Mouse (Mus musculus): Measurements from ENCODE around the gene Zfp462. TPM values are rescaled to one million over a fixed set of nuclear protein-coding genes. Genes with fewer than 3 reads are reported as not detected.

Gene Zfp462
- polyA plus RNA-seq, 1 experiment from 2014 or later, result 2.0 TPM

- WGBS, result 78% methylated on average over 3 of the region's 3 CpGs
- DNase-seq (ENCODE audit: low spot score), result no peak
Measured at GRCm38 (mm10) chr4:55088153-55088552, 143.3 kb downstream of the Zfp462 start.

GRCm38 (mm10) chr4:55088922-55089321 is 144.1 kb downstream of the Zfp462 start:
- no peak overlapping the region for H3K27ac ChIP-seq (ENCODE audit: low read depth, low read length)
- no peak for ATAC-seq (replicated peaks; ENCODE audit: low FRiP score)
- no peak for DNase-seq (ENCODE audit: low spot score)
- H3K4me1 ChIP-seq (replicated peaks; ENCODE audit: control insufficient read depth, insufficient read depth, low read length), result no peaks in the 10 kb centered on the region
- no peak overlapping the region for H3K4me3 ChIP-seq (ENCODE audit: low read depth, low read length)
- H3K4me2 ChIP-seq, result no peak overlapping the region
- no peaks in the 10 kb centered on the region for H3K9me3 ChIP-seq (ENCODE audit: control insufficient read depth, low read length)
- no peaks in the 10 kb centered on the region for H3K36me3 ChIP-seq (ENCODE audit: control insufficient read depth, insufficient read depth, low read length)
- H3K9ac ChIP-seq (ENCODE audit: low read depth, low read length), result no peak overlapping the region
- 67% methylated on average over 6 of the region's 6 CpGs for WGBS
- H3K27me3 ChIP-seq (replicated peaks; ENCODE audit: control insufficient read depth, insufficient read depth, low read length), result no peaks in the 10 kb centered on the region

More at GRCm38 (mm10) chr4:55088153-55088552, 143.3 kb downstream of the Zfp462 start:
- H3K4me1 ChIP-seq (replicated peaks; ENCODE audit: control insufficient read depth, insufficient read depth, low read length), result no peaks in the 10 kb centered on the region
- H3K27me3 ChIP-seq (replicated peaks; ENCODE audit: control insufficient read depth, insufficient read depth, low read length), result no peaks in the 10 kb centered on the region
- no peak overlapping the region for H3K27ac ChIP-seq (ENCODE audit: low read depth, low read length)
- no peaks in the 10 kb centered on the region for H3K36me3 ChIP-seq (ENCODE audit: control insufficient read depth, insufficient read depth, low read length)
- H3K9me3 ChIP-seq (ENCODE audit: control insufficient read depth, low read length), result no peaks in the 10 kb centered on the region
- no peak overlapping the region for H3K4me2 ChIP-seq
- H3K4me3 ChIP-seq (ENCODE audit: low read depth, low read length), result no peak overlapping the region
- no peak for ATAC-seq (replicated peaks; ENCODE audit: low FRiP score)
- no peak overlapping the region for H3K9ac ChIP-seq (ENCODE audit: low read depth, low read length)

- 57% methylated on average over 2 of the region's 2 CpGs for WGBS
- Histone ChIP-seq H3K4me2 (no peak overlapping the region), H3K9ac (ENCODE audit: low read depth, low read length) (no peak overlapping the region), H3K4me1 (replicated peaks; ENCODE audit: control insufficient read depth, insufficient read depth, low read length) (no peaks in the 10 kb centered on the region), H3K9me3 (ENCODE audit: control insufficient read depth, low read length) (no peaks in the 10 kb centered on the region), H3K27ac (ENCODE audit: low read depth, low read length) (no peak overlapping the region), H3K27me3 (replicated peaks; ENCODE audit: control insufficient read depth, insufficient read depth, low read length) (no peaks in the 10 kb centered on the region), H3K36me3 (ENCODE audit: control insufficient read depth, insufficient read depth, low read length) (no peaks in the 10 kb centered on the region), H3K4me3 (ENCODE audit: low read depth, low read length) (no peak overlapping the region)
- DNase-seq (ENCODE audit: low spot score), result no peak
- no peak for ATAC-seq (replicated peaks; ENCODE audit: low FRiP score)
Measured at GRCm38 (mm10) chr4:55097157-55097556, 152.3 kb downstream of the Zfp462 start.

GRCm38 (mm10) chr4:55098366-55098765 is 153.5 kb downstream of the Zfp462 start:
- no peak overlapping the region for H3K4me2 ChIP-seq
- no peak overlapping the region for H3K4me3 ChIP-seq (ENCODE audit: low read depth, low read length)
- ATAC-seq (replicated peaks; ENCODE audit: low FRiP score) (no peak), DNase-seq (ENCODE audit: low spot score) (no peak)
- no peaks in the 10 kb centered on the region for H3K27me3 ChIP-seq (replicated peaks; ENCODE audit: control insufficient read depth, insufficient read depth, low read length)
- 49% methylated on average over 6 of the region's 6 CpGs for WGBS
- no peak overlapping the region for H3K27ac ChIP-seq (ENCODE audit: low read depth, low read length)
- H3K4me1 ChIP-seq (replicated peaks; ENCODE audit: control insufficient read depth, insufficient read depth, low read length), result no peaks in the 10 kb centered on the region
- no peaks in the 10 kb centered on the region for H3K9me3 ChIP-seq (ENCODE audit: control insufficient read depth, low read length)
- no peak overlapping the region for H3K9ac ChIP-seq (ENCODE audit: low read depth, low read length)
- H3K36me3 ChIP-seq (ENCODE audit: control insufficient read depth, insufficient read depth, low read length), result no peaks in the 10 kb centered on the region

- H3K4me2 ChIP-seq, result no peak overlapping the region
- no peaks in the 10 kb centered on the region for H3K4me1 ChIP-seq (replicated peaks; ENCODE audit: control insufficient read depth, insufficient read depth, low read length)
- H3K27ac ChIP-seq (ENCODE audit: low read depth, low read length), result no peak overlapping the region
- H3K9ac ChIP-seq (ENCODE audit: low read depth, low read length), result no peak overlapping the region
- no peak overlapping the region for H3K4me3 ChIP-seq (ENCODE audit: low read depth, low read length)
- ATAC-seq (replicated peaks; ENCODE audit: low FRiP score), result no peak
- H3K36me3 ChIP-seq (ENCODE audit: control insufficient read depth, insufficient read depth, low read length), result no peaks in the 10 kb centered on the region
- no peaks in the 10 kb centered on the region for H3K27me3 ChIP-seq (replicated peaks; ENCODE audit: control insufficient read depth, insufficient read depth, low read length)
- no peaks in the 10 kb centered on the region for H3K9me3 ChIP-seq (ENCODE audit: control insufficient read depth, low read length)
- 63% methylated on average over 2 of the region's 2 CpGs for WGBS
- DNase-seq (ENCODE audit: low spot score), result no peak
Measured at GRCm38 (mm10) chr4:55100851-55101250, 156.0 kb downstream of the Zfp462 start.

GRCm38 (mm10) chr4:55101601-55102000 is 156.8 kb downstream of the Zfp462 start:
- no peak for ATAC-seq (replicated peaks; ENCODE audit: low FRiP score)
- DNase-seq (ENCODE audit: low spot score), result no peak
- Histone ChIP-seq H3K9me3 (ENCODE audit: control insufficient read depth, low read length) (no peaks in the 10 kb centered on the region), H3K36me3 (ENCODE audit: control insufficient read depth, insufficient read depth, low read length) (no peaks in the 10 kb centered on the region), H3K27me3 (replicated peaks; ENCODE audit: control insufficient read depth, insufficient read depth, low read length) (no peaks in the 10 kb centered on the region), H3K4me2 (no peak overlapping the region), H3K4me1 (replicated peaks; ENCODE audit: control insufficient read depth, insufficient read depth, low read length) (no peaks in the 10 kb centered on the region), H3K9ac (ENCODE audit: low read depth, low read length) (no peak overlapping the region), H3K27ac (ENCODE audit: low read depth, low read length) (no peak overlapping the region), H3K4me3 (ENCODE audit: low read depth, low read length) (no peak overlapping the region)
- 83% methylated on average over 9 of the region's 9 CpGs for WGBS

GRCm38 (mm10) chr4:55102382-55102781 is 157.5 kb downstream of the Zfp462 start:
- Histone ChIP-seq H3K4me3 (ENCODE audit: low read depth, low read length) (no peak overlapping the region), H3K27me3 (replicated peaks; ENCODE audit: control insufficient read depth, insufficient read depth, low read length) (no peaks in the 10 kb centered on the region), H3K36me3 (ENCODE audit: control insufficient read depth, insufficient read depth, low read length) (no peaks in the 10 kb centered on the region), H3K9me3 (ENCODE audit: control insufficient read depth, low read length) (no peaks in the 10 kb centered on the region), H3K4me2 (no peak overlapping the region), H3K9ac (ENCODE audit: low read depth, low read length) (no peak overlapping the region), H3K27ac (ENCODE audit: low read depth, low read length) (no peak overlapping the region), H3K4me1 (replicated peaks; ENCODE audit: control insufficient read depth, insufficient read depth, low read length) (no peaks in the 10 kb centered on the region)
- no peak for DNase-seq (ENCODE audit: low spot score)
- WGBS, result 80% methylated on average over 3 of the region's 3 CpGs
- ATAC-seq (replicated peaks; ENCODE audit: low FRiP score), result no peak

GRCm38 (mm10) chr4:55103575-55103974 is 158.7 kb downstream of the Zfp462 start:
- H3K4me3 ChIP-seq (ENCODE audit: low read depth, low read length), result no peak overlapping the region
- no peaks in the 10 kb centered on the region for H3K4me1 ChIP-seq (replicated peaks; ENCODE audit: control insufficient read depth, insufficient read depth, low read length)
- no peak overlapping the region for H3K9ac ChIP-seq (ENCODE audit: low read depth, low read length)
- H3K9me3 ChIP-seq (ENCODE audit: control insufficient read depth, low read length), result no peaks in the 10 kb centered on the region
- no peak for ATAC-seq (replicated peaks; ENCODE audit: low FRiP score)
- no peaks in the 10 kb centered on the region for H3K36me3 ChIP-seq (ENCODE audit: control insufficient read depth, insufficient read depth, low read length)
- DNase-seq (ENCODE audit: low spot score), result no peak
- no peak overlapping the region for H3K27ac ChIP-seq (ENCODE audit: low read depth, low read length)
- H3K27me3 ChIP-seq (replicated peaks; ENCODE audit: control insufficient read depth, insufficient read depth, low read length), result no peaks in the 10 kb centered on the region
- WGBS, result 77% methylated on average over 3 of the region's 3 CpGs
- no peak overlapping the region for H3K4me2 ChIP-seq

- Histone ChIP-seq H3K4me1 (replicated peaks; ENCODE audit: control insufficient read depth, insufficient read depth, low read length) (no peaks in the 10 kb centered on the region), H3K4me2 (no peak overlapping the region), H3K9ac (ENCODE audit: low read depth, low read length) (no peak overlapping the region), H3K27me3 (replicated peaks; ENCODE audit: control insufficient read depth, insufficient read depth, low read length) (no peaks in the 10 kb centered on the region), H3K27ac (ENCODE audit: low read depth, low read length) (no peak overlapping the region), H3K36me3 (ENCODE audit: control insufficient read depth, insufficient read depth, low read length) (no peaks in the 10 kb centered on the region), H3K4me3 (ENCODE audit: low read depth, low read length) (no peak overlapping the region), H3K9me3 (ENCODE audit: control insufficient read depth, low read length) (no peaks in the 10 kb centered on the region)
- 44% methylated on average over 10 of the region's 10 CpGs for WGBS
- ATAC-seq (replicated peaks; ENCODE audit: low FRiP score) (no peak), DNase-seq (ENCODE audit: low spot score) (no peak)
Measured at GRCm38 (mm10) chr4:55117839-55118487, 173.1 kb downstream of the Zfp462 start.

Data from liver, embryonic 11.5 days (tissue).